17 mouse cellular contexts compared by ENCODE assay signal in the genomic region with DNA sequence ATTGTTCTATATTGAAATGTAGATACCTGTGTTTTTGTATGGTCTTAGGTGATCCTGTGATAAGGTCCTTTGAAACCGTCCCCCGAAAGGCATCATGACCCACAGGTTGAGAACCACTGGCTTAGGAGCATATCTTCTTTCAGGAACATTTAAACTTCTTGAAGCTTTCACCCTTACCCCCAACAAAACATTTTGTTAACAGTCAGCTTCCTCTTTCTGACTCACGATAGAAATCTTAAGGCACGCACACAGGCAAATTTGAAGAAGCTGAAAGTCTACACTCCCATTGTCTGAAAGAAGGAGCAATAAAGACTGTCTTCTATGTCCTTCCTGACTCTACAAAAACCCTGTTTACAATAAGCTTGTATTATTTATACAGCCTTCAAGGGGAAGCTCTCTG.
DNase-seq lines count a peak whose midpoint lies in the region; ATAC-seq and TF ChIP-seq lines count a peak whose summit lies in the region.
"Had no signal": no experiment of that assay in that cellular context is flagged by ENCODE, and none has a peak within 500 bp of the region (broad histone marks: within the 10 kb centered on the region; RNA-seq: fewer than 3 reads in every experiment).

No protein-coding gene starts in this region.

- intact Hi-C loops in left cerebral cortex, postnatal 14 days (cut with DNase I): no loop called here

- H3K36me3 ChIP-seq in MEL (ENCODE audit: control insufficient read depth in 1 of 2, insufficient read depth in 2 of 2, low read length in 2 of 2): peaks cover 0 to 58% of the 10 kb centered on the region in 2 experiments; a peak in 2 of 4 replicates
- no peaks in the 10 kb centered on the region for H3K36me3 ChIP-seq in small intestine, adult 2 months (ENCODE audit: control insufficient read depth, insufficient read depth, low read length)
- H3K36me3 ChIP-seq: embryonic facial prominence, embryonic 12.5 days; heart, embryonic 12.5 days; hindbrain, embryonic 15.5 days had no signal

- H3K9ac ChIP-seq in MEL (ENCODE audit: control insufficient read depth, low read depth, low read length, poor library complexity, severe bottlenecking): peak overlapping the region; percentile 58
- H3K9ac ChIP-seq: embryonic facial prominence, embryonic 12.5 days; heart, embryonic 12.5 days; hindbrain, embryonic 15.5 days had no signal

- no peak for TF ChIP-seq CTCF in MEL (IDR thresholded peaks at IDR 0.05 in 2 of 3, conservative IDR thresholded peaks at IDR 0.05 in 1 of 3; ENCODE audit: control insufficient read depth in 1 of 3, insufficient read depth in 1 of 3, low read depth in 2 of 3, low read length in 3 of 3, poor library complexity in 1 of 3, severe bottlenecking in 1 of 3)
- no peak for TF ChIP-seq CTCF in small intestine, adult 2 months (IDR thresholded peaks at IDR 0.05; ENCODE audit: extremely low read depth, insufficient read length, insufficient replicate concordance, low read depth, low read length)

- peak in 1 of 2 experiments; percentile 30; a peak in 1 of 4 replicates for TF ChIP-seq POLR2A in MEL (IDR thresholded peaks at IDR 0.05; ENCODE audit: control insufficient read depth in 1 of 2, insufficient read depth in 1 of 2, low read depth in 1 of 2, low read length in 2 of 2, poor library complexity in 1 of 2)
- TF ChIP-seq POLR2A in small intestine, adult 2 months (IDR thresholded peaks at IDR 0.05; ENCODE audit: low read depth, low read length): no peak

- peaks cover 34 to 62% of the 10 kb centered on the region in 2 experiments for H3K4me1 ChIP-seq in MEL (ENCODE audit: control insufficient read depth in 1 of 2, insufficient read depth in 2 of 2, low read length in 2 of 2)
- no peaks in the 10 kb centered on the region; the same call in 1 of the 2 replicates for H3K4me1 ChIP-seq in small intestine, adult 2 months (ENCODE audit: control insufficient read depth, insufficient read depth, insufficient read length, low read length)
- H3K4me1 ChIP-seq: heart, embryonic 12.5 days; hindbrain, embryonic 15.5 days had no signal

- ATAC-seq in granulocyte monocyte progenitor cell, adult 5-6 weeks (replicated peaks; ENCODE audit: poor library complexity, severe bottlenecking): peak; percentile 24; the same call in 1 of the 2 replicates
- ATAC-seq: activated CD4-positive, CD25-positive, alpha-beta regulatory T cell, adult 4 months; forebrain, embryonic 16.5 days; Patski had no signal

- no peaks in the 10 kb centered on the region for H3K9me3 ChIP-seq in MEL (replicated peaks; ENCODE audit: insufficient read depth, low read length)
- H3K9me3 ChIP-seq: embryonic facial prominence, embryonic 12.5 days; heart, embryonic 12.5 days; hindbrain, embryonic 15.5 days had no signal

- H3K27ac ChIP-seq in MEL (ENCODE audit: control insufficient read depth, low read depth, low read length): peak overlapping the region; percentile 90
- peak overlapping the region; percentile 47; the same call in 1 of the 2 replicates for H3K27ac ChIP-seq in small intestine, adult 2 months (ENCODE audit: insufficient read depth, low read depth, low read length)
- H3K27ac ChIP-seq: embryonic facial prominence, embryonic 12.5 days; hindbrain, embryonic 15.5 days had no signal

- no peaks in the 10 kb centered on the region for H3K27me3 ChIP-seq in MEL (ENCODE audit: control insufficient read depth in 1 of 2, insufficient read depth in 2 of 2, low read length in 2 of 2)
- no peaks in the 10 kb centered on the region for H3K27me3 ChIP-seq in small intestine, adult 2 months (ENCODE audit: control insufficient read depth, insufficient read depth, low read length)
- H3K27me3 ChIP-seq: embryonic facial prominence, embryonic 12.5 days; hindbrain, embryonic 15.5 days; Patski had no signal

- peak overlapping the region; percentile 3 to 32; a peak in 3 of 4 replicates for H3K4me3 ChIP-seq in MEL (ENCODE audit: control insufficient read depth in 1 of 2, insufficient read depth in 1 of 2, low read depth in 2 of 2, low read length in 2 of 2)
- H3K4me3 ChIP-seq in small intestine, adult 2 months (ENCODE audit: low read depth, low read length): no peak overlapping the region
- H3K4me3 ChIP-seq: embryonic facial prominence, embryonic 12.5 days; heart, embryonic 12.5 days; hindbrain, embryonic 15.5 days had no signal

- no peaks in the 10 kb centered on the region for H3K79me2 ChIP-seq in MEL (ENCODE audit: control insufficient read depth, insufficient read depth, low read length, poor library complexity)

- peak; percentile 74 for DNase-seq in 416B (ENCODE audit: low read depth)
- DNase-seq in MEL (ENCODE audit: low read depth, low spot score): peak; percentile 90
- no peak for DNase-seq in retina, embryonic 14.5 days (ENCODE audit: low spot score)
- DNase-seq in lung, postnatal 4 days: no peak
- DNase-seq in left cerebral cortex, postnatal 14 days (ENCODE audit: low spot score in 2 of 2): no peak
- DNase-seq: adrenal gland, postnatal 14 days; cerebellum, adult 18-20 months; cerebellum, postnatal 14 days; gastrocnemius, postnatal 10 days had no signal

- 78% methylated on average over 4 of the region's 4 CpGs for WGBS in small intestine, adult 2 months

- TF ChIP-seq EP300 in MEL (IDR thresholded peaks at IDR 0.05; ENCODE audit: low read depth in 1 of 2, low read length in 2 of 2): peak in 1 of 2 experiments; percentile 9; a peak in 1 of 4 replicates

- no peak for TF ChIP-seq RAD21 in MEL (IDR thresholded peaks at IDR 0.05; ENCODE audit: low read depth, low read length)

TF ChIP-seq in MEL, 35 proteins besides CTCF, POLR2A, EP300 and RAD21:
- TF ChIP-seq TBP (IDR thresholded peaks at IDR 0.05; ENCODE audit: low read depth, low read length) (peak; percentile 62; the same call in 1 of the 2 replicates), NELFE (IDR thresholded peaks at IDR 0.05; ENCODE audit: low read depth, low read length) (no peak), ETS1 (IDR thresholded peaks at IDR 0.05; ENCODE audit: low read depth, low read length) (peak; percentile 64; the same call in 1 of the 2 replicates), BHLHE40 (IDR thresholded peaks at IDR 0.05; ENCODE audit: borderline replicate concordance, low read depth, low read length) (peak; percentile 83; the same call in 1 of the 2 replicates), GATA1 (IDR thresholded peaks at IDR 0.05; ENCODE audit: low read depth, low read length) (peak; percentile 67), SIN3A (IDR thresholded peaks at IDR 0.05; ENCODE audit: low read length) (no peak; the same call in none of the 2 replicates)

Comparison
In these comparisons a context has a peak if more than half of its experiments do, and no peak if none do; other contexts are left out.
1. DNase-seq: peak in 416B (single experiment) and MEL (single experiment); none in retina, embryonic 14.5 days (single experiment), lung, postnatal 4 days (0 of 2) and left cerebral cortex, postnatal 14 days (0 of 2).